Mouse (Mus musculus) ES-Bruce4 (cell line): ENCODE data around the gene Mmp2. TPM values are rescaled to one million over a fixed set of nuclear protein-coding genes. Genes with fewer than 3 reads are reported as not detected.
A peak's percentile ranks its signal among the peaks of the same experiment; 100 is the strongest.

Experiments used
- H3K27ac ChIP-seq: 2 replicates; pipeline ENCODE4 v1.5.1; 2012; ENCODE audit warnings: low read length, inconsistent platforms; ENCODE audit not compliant: insufficient read depth
- H3K27me3 ChIP-seq: 2 replicates; pipeline ENCODE4 v1.6.1; 2012; ENCODE audit warnings: mild to moderate bottlenecking, low read length, inconsistent platforms; ENCODE audit not compliant: control insufficient read depth, poor library complexity, insufficient read depth, severe bottlenecking
- H3K36me3 ChIP-seq: 2 replicates; pipeline ENCODE4 v1.6.1; 2012; ENCODE audit warnings: inconsistent platforms, mild to moderate bottlenecking, low read length, moderate library complexity; ENCODE audit not compliant: control insufficient read depth, poor library complexity, insufficient read depth, severe bottlenecking
- H3K4me1 ChIP-seq: one replicate; pipeline ENCODE4 v1.8.1; 2011; ENCODE audit warnings: low read length; ENCODE audit not compliant: control insufficient read depth, insufficient read depth
- H3K4me3 ChIP-seq: 2 replicates; pipeline ENCODE4 v1.5.1; 2011; ENCODE audit warnings: low read depth, mild to moderate bottlenecking, low read length
- H3K9ac ChIP-seq: 2 replicates; pipeline ENCODE4 v1.6.1; 2012; ENCODE audit warnings: low read depth, mild to moderate bottlenecking, inconsistent platforms; ENCODE audit not compliant: poor library complexity, severe bottlenecking
- H3K9me3 ChIP-seq: replicated peaks from 2 replicates; pipeline ENCODE4 v1.6.1; 2012; ENCODE audit warnings: mild to moderate bottlenecking, low read length, inconsistent platforms; ENCODE audit not compliant: control insufficient read depth, poor library complexity, insufficient read depth, severe bottlenecking
- CTCF ChIP-seq: IDR thresholded peaks from one replicate; pipeline ENCODE4 v1.8.1; 2011; ENCODE audit warnings: low read depth, low read length
- EP300 ChIP-seq: IDR thresholded peaks from 2 replicates; pipeline ENCODE4 v1.6.1; 2011; ENCODE audit warnings: low read depth, low read length; ENCODE audit not compliant: insufficient read depth
- POLR2A ChIP-seq: IDR thresholded peaks from one replicate; pipeline ENCODE4 v1.8.1; 2011; ENCODE audit warnings: low read length; ENCODE audit not compliant: insufficient read depth
- polyA plus RNA-seq: library from polyadenylated mRNA; stranded (reverse); fragments of >200 nt; gene quantifications from 2 replicates; pipeline ENCODE4 v1.2.4, GENCODE M21; 2011; ENCODE audit warnings: low read depth; ENCODE audit not compliant: missing spikeins, insufficient read depth, insufficient read length

Mmp2 gene
- polyA plus RNA-seq, 1 experiment, result 22.5 TPM

DNA sequence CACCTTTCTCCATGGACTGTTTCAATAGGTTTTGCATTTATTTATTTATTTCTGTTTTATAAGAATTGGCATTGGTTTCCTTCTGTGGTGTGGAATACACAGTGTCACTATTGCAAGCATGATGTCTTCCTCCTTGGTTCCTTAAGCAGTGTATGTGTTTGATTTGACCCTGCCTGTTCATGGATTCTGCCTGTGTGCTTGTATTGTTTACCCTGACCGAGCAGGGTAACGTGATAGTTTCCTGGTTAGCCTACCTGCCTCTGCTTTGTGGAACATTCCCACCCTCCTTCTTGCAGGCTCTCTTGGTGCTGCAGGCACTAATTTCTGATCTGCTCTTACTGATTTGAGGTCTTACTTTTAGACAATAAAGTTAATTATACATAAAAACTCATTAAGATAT, 66.8 kb downstream of the Mmp2 start:
- Histone ChIP-seq H3K9ac (no peak overlapping the region), H3K4me1 (peaks cover 1% of the 10 kb centered on the region), H3K27me3 (no peaks in the 10 kb centered on the region), H3K27ac (no peak overlapping the region), H3K9me3 (no peaks in the 10 kb centered on the region), H3K4me3 (no peak overlapping the region), H3K36me3 (no peaks in the 10 kb centered on the region)
- no peak for TF ChIP-seq POLR2A
- TF ChIP-seq CTCF, result no peak
- no peak for TF ChIP-seq EP300

DNA sequence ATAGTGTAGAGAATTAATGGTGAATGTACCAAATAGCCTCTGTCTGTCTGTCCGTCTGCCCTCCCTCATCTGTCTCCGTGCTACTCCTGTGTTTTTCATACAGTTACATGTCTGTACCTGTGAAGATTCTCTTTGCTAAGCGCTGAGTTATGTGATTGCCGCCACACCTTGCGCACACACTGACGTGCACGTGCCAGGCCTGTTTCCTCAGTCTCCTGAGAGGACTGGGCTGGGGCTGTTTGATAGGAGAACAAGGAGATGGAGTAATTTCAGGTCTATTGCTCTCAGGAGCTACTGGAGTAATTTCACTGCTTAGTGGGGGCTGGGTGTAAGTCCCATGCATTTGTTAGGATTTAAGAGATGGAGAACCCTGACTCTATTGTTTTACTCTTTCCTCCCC, 68.0 kb downstream of the Mmp2 start:
- H3K4me1 ChIP-seq, result peaks cover 1% of the 10 kb centered on the region
- H3K27ac ChIP-seq, result no peak overlapping the region
- TF ChIP-seq POLR2A, result no peak
- TF ChIP-seq CTCF, result no peak
- TF ChIP-seq EP300, result no peak
- H3K9me3 ChIP-seq, result no peaks in the 10 kb centered on the region
- no peak overlapping the region for H3K4me3 ChIP-seq
- no peak overlapping the region for H3K9ac ChIP-seq
- H3K27me3 ChIP-seq, result no peaks in the 10 kb centered on the region
- no peaks in the 10 kb centered on the region for H3K36me3 ChIP-seq

GRCm38 (mm10) chr8:92896056-92896455, 69.0 kb downstream of the Mmp2 start:
- Histone ChIP-seq H3K9me3 (no peaks in the 10 kb centered on the region), H3K27ac (no peak overlapping the region), H3K36me3 (no peaks in the 10 kb centered on the region), H3K9ac (no peak overlapping the region), H3K27me3 (no peaks in the 10 kb centered on the region), H3K4me3 (no peak overlapping the region), H3K4me1 (peaks cover 1% of the 10 kb centered on the region)
- TF ChIP-seq EP300 (no peak), CTCF (peak; percentile 5)

DNA sequence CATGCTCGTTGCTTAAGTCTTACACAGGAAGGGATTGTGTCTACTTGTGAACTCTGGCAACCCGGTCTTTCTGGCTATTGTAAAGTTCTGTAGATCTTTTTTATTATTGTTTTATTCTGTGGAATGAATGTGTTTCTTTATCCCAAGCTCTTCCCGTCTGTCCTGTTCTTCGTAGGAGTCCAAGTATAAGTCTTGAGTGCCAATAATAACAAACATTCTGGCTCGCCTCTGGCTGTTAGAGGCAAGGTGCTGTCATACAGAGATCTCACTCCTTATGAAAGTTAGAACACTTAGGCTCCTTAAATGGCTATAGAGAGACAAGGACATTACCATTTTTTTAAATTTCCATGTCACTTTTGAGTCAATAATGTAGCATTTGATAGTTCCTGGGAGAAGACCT, 69.5 kb downstream of the Mmp2 start:
- no peaks in the 10 kb centered on the region for H3K9me3 ChIP-seq
- H3K4me3 ChIP-seq, result no peak overlapping the region
- no peak for TF ChIP-seq CTCF
- no peak for TF ChIP-seq EP300
- TF ChIP-seq POLR2A, result no peak
- no peak overlapping the region for H3K9ac ChIP-seq
- H3K27me3 ChIP-seq, result no peaks in the 10 kb centered on the region
- H3K27ac ChIP-seq, result no peak overlapping the region
- H3K4me1 ChIP-seq, result peaks cover 1% of the 10 kb centered on the region
- H3K36me3 ChIP-seq, result no peaks in the 10 kb centered on the region

DNA sequence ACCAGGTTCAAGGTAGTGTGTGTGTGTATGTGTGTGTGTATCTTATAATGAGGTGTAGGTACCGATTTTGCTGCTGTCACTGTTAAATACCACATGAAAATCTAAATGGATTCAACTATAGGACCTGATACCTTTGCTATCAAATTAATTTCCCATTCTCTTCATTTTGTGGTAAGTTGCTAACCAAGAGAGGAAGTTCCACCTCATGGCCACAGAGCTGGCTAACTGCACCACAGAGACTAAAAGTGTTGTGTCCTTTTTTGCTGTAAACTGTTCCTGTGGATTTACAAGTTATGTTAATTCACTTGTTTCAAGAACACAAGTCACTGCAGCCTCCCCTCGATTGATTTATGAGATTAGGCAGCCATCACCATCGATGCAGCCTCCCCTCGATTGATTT, 70.7 kb downstream of the Mmp2 start:
- Histone ChIP-seq H3K27me3 (no peaks in the 10 kb centered on the region), H3K4me3 (no peak overlapping the region), H3K9ac (no peak overlapping the region), H3K4me1 (no peaks in the 10 kb centered on the region), H3K27ac (no peak overlapping the region), H3K36me3 (no peaks in the 10 kb centered on the region), H3K9me3 (no peaks in the 10 kb centered on the region)
- TF ChIP-seq CTCF (no peak), POLR2A (no peak), EP300 (no peak)

- Histone ChIP-seq H3K4me1 (no peaks in the 10 kb centered on the region), H3K27ac (no peak overlapping the region), H3K4me3 (no peak overlapping the region), H3K9me3 (no peaks in the 10 kb centered on the region), H3K9ac (no peak overlapping the region), H3K27me3 (no peaks in the 10 kb centered on the region), H3K36me3 (no peaks in the 10 kb centered on the region)
- no peak for TF ChIP-seq CTCF
- TF ChIP-seq POLR2A, result no peak
- TF ChIP-seq EP300, result no peak
These were observed 72.5 kb downstream of the Mmp2 start for GRCm38 (mm10) chr8:92899590-92899989.
